Mouse (Mus musculus) erythroid progenitor cell, adult 5-6 weeks (primary cell): Measurements from ENCODE around the gene Arrb1. TPM values are rescaled to one million over a fixed set of nuclear protein-coding genes. Genes with fewer than 3 reads are reported as not detected.

Source experiments
- ATAC-seq: replicated peaks from 2 replicates; pipeline ENCODE4 v1.8.0; 2016; ENCODE audit warnings: moderate number of reproducible peaks, mild to moderate bottlenecking, moderate TSS enrichment, inconsistent platforms; ENCODE audit not compliant: poor library complexity, low FRiP score, severe bottlenecking
- total RNA-seq, 2 experiments: library from RNA; stranded (forward) in 1 of 2; stranded (reverse) in 1 of 2; fragments of 150-400 nt in 1 of 2; fragments of 186-747, 209-891 nt in 1 of 2; gene quantifications; 2 replicates each; pipeline versions ENCODE4 v1.2.3 to v1.2.4; 2015 to 2017; ENCODE audit warnings: low replicate concordance in 2 of 2

Arrb1 gene
- total RNA-seq, 2 experiments from 2014 or later = 184 to 538 TPM

- peak; percentile 9 for ATAC-seq
Measured at GRCm38 (mm10) chr7:99535741-99536501, 655 bp downstream of the Arrb1 start.

- ATAC-seq = no peak
Measured at GRCm38 (mm10) chr7:99537183-99537756, 2.0 kb downstream of the Arrb1 start.

DNA sequence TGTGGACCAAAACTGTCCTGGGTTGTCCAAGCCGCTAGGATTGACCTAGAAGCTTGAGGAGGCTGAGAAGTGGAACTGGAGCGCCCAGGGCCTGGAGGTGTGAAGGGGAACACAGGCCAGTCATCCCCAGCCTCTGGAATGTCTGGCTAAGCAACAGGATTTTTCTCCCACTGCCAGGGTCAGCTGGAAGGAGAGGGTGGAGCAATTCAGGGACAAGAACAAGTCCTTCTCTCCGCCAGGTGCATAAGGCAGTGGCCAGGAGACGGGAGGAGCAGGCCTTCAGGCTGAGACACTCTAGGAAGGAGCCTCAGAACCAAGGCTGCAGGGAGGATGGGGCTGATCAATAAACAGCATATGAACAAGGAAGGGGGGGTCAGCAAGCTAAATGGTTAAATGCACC, 3.2 kb downstream of the Arrb1 start:
- ATAC-seq = no peak

GRCm38 (mm10) chr7:99539201-99539891, 4.1 kb downstream of the Arrb1 start:
- ATAC-seq = no peak

GRCm38 (mm10) chr7:99540016-99540415, 4.8 kb downstream of the Arrb1 start:
- ATAC-seq = no peak

DNA sequence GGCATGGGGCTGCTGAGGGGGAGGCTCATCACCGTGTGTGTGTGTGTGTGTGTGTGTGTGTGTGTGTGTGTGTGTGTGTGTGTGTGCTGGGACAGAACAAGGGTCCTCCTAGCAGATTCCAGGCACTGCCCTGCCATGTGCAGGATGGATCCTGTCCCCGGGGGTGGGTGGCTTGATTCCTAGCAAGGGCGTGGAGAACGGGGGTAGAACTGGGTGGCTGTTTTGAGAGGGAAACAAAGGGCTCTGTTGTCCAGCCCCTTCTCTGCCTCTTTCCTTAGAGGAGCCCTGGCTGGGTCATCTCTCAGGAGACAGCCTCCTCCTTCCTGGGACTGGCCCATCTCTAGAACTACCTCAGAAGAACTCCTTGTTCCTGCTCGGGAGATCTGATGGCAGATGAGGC, 5.9 kb downstream of the Arrb1 start:
- ATAC-seq = no peak

DNA sequence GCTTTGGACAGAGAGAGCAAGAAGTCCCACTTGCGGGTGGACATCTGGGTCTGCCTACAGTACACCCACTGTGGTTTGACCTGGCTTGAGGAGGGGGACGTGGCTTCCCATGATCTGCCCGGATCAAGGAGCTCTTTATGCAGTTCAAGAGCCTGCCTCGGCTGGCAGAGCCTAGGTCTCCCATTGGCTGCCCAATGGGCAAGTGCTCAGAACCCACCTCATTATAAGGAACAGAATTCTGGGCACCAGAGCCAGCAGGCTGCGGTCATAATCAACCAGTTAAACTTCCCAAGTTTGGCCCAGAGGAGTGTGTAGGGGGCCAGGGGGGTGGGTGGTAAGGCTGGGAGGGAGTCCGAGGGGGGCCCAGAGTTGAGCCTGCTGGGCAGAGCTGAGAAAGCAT, 9.0 kb downstream of the Arrb1 start:
- no peak for ATAC-seq

GRCm38 (mm10) chr7:99545885-99546745, 10.8 kb downstream of the Arrb1 start:
- peak; percentile 30; the same call in 1 of the 2 replicates for ATAC-seq

- ATAC-seq = no peak
Measured at GRCm38 (mm10) chr7:99547584-99548487, 12.6 kb downstream of the Arrb1 start.

DNA sequence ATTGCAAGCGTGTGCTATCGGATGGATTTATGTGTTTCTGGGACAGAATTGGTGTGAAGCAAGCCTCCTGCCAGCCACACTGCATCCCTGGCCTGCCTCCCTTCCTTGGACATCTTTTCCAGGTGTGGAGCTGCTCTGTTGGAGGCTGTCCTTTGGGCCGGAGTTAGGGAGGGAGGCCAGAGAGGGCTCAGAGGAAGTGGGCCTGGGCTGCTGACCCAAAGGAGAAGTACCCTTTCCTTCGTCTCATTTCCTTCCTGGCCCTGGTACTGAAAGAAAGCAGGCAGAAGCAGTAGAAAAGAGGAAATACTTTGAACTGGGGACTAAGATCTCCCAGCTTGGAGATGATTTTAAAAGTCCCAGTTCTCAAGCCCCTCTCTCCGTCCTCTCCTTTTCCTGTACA, 14.4 kb downstream of the Arrb1 start:
- ATAC-seq = no peak

GRCm38 (mm10) chr7:99551623-99552022, 16.4 kb downstream of the Arrb1 start:
- ATAC-seq = no peak

DNA sequence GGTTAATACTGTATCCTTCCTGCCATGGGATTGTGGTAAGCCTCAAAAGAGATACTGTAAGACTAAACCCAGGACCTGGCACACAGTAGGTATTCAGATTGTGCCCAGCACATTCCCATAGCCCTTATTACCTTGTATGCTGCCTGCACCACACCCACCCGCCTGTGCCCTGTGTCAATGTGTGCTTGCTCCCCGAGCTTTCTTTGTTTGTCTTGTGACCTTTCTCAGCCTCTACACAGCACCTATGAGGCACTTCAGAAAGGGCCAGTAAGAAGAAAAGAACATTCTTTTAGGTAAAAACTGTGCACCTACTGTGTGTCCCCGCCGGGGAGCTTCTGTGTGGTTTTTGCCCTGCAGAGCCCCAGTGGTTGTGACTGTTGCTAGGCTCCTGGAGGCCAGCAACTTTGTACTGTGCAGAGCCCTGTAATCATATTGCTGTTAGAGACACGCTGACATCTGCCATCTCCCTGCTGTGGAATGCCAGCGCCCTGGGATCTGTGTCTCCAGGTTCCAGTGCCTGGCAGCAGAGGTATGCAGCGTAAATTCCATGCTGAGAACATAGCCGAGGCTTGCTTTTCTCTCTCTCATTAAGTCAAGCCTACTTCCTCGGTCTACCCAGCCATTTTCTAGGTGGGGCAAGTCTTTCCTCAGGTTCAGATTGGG, 18.1 kb downstream of the Arrb1 start:
- no peak for ATAC-seq

- no peak for ATAC-seq
Measured at GRCm38 (mm10) chr7:99553885-99554269, 18.6 kb downstream of the Arrb1 start.

DNA sequence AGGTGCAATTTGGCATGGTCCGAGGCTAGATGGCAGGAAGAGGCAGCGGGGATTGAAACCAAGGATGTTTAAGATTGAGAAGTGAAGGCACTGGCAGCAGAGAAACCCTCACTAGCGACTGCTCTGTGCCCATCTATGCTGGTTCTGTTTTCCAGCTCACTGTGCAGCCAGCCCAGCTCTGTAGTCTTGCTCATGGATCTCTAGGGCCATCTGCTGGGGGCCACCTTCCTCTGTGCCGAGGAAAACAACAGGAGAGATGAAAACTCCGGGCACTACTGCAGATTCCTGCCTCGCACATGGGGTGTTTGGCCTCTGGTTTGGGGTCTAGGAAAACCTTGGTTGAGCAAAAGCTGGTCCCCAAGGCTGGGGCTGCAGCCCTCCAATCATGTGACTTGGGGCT, 20.6 kb downstream of the Arrb1 start:
- ATAC-seq = peak; percentile 63

GRCm38 (mm10) chr7:99559091-99559490, 23.8 kb downstream of the Arrb1 start:
- no peak for ATAC-seq

GRCm38 (mm10) chr7:99562478-99562877, 27.2 kb downstream of the Arrb1 start:
- ATAC-seq = no peak

GRCm38 (mm10) chr7:99563224-99563623, 28.0 kb downstream of the Arrb1 start:
- no peak for ATAC-seq

DNA sequence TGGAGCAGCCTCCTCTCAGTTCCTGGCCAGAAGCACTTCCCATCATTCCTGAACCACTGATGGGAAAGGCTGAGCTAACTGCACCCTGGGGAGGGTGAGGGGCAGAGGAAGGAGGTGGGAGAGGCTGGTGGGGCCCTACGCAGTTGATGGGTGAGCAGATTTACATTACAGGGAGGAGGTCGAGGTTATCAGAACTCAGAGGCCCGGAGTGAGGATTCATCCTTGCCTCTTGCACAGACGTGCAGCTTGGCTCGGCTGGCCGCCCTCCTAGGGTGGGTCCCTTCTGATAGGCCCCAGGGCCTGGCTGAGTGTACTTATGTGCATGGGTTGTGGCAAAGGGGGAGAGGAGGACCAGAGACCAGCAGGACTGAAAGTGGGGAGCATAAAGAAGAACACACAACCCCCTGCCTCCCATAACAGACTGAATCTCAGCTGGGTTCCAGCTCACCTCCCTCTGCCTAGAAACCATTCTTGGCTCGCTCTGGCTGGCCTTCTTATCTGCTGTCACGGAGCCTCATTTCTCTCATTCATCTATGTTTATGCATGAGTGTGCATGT, 30.1 kb downstream of the Arrb1 start:
- no peak for ATAC-seq
